Mouse (Mus musculus) MEL-GATA-1-ER (cell line): Measurements from ENCODE around the gene Fhl3.
A peak's percentile ranks its signal among the peaks of the same experiment; 100 is the strongest.

ENCODE experiments used
- DNase-seq: peaks from one replicate; pipeline ENCODE4 v3.0.0-alpha.2; 2012; ENCODE audit warnings: low read depth; ENCODE audit errors: extremely low read depth

The Fhl3 gene

DNA sequence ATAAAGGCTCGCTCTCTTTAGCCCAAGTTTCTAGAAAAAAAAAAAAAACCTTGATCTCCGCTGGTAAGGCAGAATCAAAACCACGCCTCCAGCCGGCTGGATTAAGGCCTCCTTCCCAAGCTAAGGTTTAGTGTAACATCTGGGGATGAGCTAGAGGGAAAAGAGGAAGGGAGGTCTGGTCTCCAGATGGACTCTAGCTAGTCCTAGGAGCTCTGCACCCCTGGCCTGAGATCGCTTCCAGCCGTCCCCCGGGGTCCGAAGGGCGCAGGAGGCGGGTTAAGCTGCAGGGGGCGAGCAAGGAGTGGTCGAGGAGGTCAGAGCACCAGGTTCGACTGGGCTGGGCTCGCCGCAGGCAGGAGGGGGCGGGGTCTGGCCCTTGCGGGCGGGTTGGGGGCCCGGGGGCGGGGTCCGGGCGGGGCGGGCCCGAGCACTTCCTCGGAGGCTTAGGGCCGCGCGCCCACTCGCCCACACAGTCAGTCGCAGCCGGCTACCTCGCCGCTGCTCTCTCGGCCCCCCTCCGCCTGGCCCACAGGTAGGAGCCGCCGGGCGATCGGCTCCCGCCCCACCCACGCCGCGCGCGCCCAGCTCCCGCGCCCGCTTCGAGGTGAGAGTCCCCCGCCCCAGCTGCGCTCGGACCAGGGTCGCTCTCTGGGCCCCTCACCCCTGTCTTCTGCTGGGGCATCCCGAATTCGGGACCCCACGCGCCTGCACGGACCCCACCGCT is at the start of gene Fhl3:
Gene Fhl3, plus strand, starts transcription at position 454 of the 724 bp plus-strand sequence.
- DNase-seq = peak; percentile 72

DNA sequence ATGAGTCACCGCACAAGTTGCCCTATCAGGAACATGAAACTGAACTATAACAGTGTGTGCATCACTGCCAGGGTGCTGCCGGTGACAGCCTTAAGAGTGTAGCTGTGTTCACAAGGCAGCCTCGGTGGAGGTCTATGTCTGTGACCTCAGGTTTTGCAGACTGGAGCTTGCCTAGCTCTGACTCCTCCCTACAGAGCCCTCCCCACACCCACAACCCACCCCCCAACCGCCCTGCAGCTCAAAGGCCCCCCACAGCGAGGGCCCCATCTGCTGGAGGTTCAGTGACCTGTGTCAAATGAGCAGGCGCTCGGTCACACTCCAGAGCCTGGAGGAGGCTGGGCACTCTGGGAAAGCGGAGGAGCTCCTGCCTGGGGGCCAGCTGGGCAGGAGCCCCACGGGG is 47.6 kb upstream of the Fhl3 start:
- no peak for DNase-seq

DNA sequence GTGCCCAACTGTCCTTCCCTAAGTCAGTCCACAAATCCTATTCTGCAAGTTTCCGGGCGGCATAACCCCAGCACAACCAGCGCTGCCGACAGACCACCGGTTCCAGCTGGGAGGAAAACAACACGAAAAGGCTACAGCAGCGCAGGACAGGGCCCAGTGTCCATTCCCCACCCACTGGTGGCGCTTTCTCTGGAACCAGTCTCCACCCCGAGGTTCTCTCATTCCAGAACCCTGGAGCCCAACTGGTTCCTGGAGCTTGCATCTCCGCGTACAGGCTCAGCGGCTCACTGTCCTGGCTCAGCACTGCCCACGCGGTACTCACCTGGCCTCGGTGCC is 44.0 kb upstream of the Fhl3 start, which contains the start of gene Pou3f1:
Gene Pou3f1, plus strand, starts transcription at position 290 of the 336 bp plus-strand sequence.
- DNase-seq = no peak

DNA sequence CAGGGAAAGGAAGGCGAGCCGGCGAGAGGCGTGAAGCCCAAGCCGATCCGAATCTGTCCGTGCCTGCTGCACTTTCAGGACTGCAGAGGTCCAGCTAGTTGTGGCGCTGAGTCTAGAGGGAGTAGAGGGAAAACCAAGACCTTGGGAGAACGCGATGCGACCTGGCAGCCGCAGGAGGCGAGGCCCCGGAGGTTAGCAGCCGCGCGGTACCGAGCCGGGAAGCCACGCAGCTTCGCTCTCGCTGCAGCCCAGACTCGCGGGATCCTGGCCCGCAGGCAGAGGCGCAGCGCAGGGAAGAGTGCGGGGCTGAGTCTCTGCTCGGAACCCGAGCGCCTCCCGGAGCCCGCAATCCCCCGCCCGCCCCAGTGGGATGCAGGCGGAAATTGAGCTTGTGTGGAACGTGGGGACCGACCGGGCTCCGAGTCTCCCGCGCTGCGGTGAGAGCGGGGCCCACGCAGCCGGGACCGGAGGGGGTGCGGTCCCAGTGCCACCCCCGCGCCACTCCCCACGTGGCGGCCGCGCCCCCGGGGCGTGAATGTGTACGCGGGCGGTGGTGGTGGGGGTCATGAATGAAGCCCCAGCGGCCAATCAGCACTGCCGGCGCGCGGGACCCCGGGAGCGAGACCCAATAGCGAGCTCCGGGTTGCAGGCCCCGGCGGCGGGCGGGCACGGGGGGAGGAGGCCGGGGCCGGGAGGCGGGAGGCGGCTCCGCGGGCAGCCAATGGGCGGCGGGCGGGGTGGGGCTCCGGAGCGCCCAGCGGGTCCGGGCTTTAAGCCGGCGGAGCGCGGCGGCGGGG is 43.4 kb upstream of the Fhl3 start:
- no peak for DNase-seq

DNA sequence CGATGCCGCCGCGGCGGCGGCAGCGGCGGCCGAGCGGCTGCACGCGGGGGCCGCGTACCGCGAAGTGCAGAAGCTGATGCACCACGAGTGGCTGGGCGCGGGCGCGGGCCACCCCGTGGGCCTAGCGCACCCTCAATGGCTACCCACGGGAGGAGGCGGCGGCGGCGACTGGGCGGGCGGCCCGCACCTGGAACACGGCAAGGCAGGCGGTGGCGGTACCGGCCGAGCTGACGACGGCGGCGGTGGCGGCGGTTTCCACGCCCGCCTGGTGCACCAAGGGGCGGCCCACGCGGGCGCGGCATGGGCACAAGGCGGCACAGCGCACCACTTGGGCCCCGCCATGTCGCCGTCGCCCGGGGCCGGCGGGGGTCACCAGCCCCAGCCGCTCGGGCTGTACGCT is 42.7 kb upstream of the Fhl3 start:
- DNase-seq = no peak

DNA sequence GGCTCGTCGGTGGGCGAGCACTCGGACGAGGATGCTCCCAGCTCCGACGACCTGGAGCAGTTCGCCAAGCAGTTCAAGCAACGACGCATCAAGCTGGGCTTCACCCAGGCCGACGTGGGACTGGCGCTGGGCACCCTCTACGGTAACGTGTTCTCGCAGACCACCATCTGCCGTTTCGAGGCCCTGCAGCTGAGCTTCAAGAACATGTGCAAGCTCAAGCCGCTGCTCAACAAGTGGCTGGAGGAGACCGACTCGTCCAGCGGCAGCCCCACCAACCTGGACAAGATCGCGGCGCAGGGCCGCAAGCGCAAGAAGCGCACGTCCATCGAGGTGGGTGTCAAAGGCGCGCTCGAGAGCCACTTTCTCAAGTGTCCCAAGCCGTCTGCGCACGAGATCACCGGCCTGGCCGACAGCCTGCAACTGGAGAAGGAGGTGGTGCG is 42.1 kb upstream of the Fhl3 start:
- DNase-seq = no peak

DNA sequence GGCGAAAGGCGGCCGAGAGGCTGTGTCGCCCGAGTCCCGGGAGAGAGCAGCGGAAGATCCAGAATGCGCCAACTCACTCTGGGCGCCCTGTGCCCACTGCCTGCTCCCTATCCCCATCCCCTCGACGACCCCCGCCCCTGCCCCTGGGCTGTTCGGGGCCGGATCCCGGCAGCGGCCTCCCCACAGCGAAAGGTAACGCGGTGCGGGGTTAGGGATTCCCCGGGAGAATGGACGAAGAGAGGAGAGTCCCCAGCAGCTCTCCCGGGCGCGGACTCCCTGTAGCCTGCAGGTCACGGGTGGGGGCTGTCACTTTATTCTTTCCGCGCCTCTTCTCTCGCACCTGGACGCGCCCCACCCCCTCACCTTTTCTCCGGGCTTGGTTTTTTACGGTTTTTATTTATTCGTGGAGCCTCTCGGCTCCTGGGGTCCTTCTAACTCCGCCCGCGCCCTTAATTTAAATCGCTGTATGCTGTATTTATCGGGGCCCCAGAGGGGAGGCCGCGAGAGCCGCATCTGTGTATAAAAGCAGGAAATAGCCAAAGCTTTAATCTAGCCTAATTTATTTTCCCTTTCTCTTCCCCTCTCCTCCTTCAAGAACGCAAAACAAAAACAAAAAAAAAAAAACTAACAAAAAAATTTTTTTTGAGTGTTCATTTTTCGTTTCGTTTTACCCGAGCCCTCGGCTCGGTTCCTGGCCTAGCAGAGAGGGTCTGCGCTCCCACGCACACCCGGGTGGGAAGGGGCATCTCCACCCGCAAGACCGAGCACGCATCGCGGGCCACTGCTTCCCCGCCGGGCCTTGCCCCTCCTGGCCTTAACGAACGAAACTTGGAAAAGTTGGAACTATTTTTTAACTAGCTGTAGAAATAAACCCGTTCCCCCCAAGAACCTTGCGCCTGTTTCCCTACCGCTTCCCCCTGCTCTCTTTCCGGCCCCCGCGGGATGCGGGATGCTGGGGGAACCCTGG is 41.0 kb upstream of the Fhl3 start:
- DNase-seq = no peak

DNA sequence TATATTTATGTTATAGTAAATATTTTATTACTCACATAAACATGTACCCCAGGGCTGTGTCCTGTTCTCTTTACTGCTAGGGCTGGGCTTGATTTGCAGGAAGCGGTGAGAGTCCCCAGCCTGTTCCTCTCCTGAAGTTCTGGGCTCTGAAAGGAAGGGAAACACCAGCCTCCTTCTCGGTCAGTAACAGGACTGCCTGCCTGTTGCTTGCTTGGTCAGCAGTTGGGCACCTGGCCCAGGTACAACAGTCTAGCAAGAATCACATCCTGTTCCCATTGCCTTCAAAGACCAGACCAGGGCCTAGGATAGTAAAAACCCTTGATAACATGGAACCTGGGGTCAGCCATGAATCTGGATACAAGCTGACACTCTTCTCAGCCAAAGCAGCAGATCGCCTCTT is 39.9 kb upstream of the Fhl3 start:
- DNase-seq = no peak

DNA sequence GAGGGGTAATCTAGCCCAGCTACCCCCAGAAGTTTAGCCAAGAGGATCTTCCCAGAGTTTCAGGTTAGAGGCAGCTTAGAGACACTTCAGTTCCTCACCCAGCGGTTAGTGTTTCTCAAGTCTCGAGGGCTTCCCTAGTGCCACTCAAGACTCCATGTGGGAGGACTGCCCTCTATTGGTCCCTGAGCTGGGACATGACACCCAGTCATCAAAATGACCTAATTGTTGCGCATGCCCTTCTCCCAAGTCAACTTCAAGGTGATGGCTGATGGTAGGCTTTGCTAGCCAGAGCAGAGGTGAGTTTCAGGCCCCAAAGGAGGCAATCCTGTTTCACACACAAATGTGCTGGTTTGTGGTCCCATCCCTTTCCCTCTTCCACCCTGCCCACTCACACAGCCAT is 37.5 kb upstream of the Fhl3 start:
- no peak for DNase-seq

DNA sequence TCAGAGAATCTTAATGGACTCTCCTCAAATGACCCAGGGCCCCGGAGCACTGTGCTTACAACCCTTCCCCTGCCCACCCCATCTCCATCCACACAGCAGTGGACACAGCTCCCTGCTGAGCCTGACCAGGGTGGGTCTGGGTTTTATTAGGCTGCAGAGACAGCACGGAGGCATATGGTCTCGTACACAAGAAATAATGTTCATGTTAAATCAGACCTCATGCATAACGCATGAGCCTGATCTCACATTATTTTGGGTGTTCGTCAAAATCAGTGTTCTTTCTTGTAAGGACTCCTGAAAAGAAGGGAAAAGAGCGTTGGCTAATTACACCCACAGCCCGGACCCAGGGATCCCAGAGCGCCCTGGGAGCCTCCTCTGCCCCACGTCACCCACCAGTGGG is 36.3 kb upstream of the Fhl3 start:
- DNase-seq = no peak

DNA sequence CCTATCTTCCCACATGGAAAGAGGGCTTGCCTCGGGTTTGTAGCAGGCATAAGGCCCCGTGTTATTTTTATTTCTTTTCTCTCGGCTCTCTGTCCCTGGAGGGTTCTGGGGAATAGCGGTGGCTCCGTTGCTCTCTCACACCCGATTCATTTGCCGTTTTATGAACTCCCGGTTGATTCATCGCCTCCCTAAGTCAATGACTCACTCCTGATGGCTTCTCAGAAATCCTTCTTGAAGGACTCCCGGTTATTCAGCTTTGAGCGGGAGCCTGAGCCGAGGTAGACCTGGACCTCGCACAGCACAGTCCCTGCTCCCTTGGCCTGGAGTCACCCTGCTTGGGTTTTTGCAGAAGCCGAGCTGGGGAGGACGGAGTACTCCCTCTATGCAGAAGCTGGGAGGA is 35.9 kb upstream of the Fhl3 start:
- DNase-seq = no peak

DNA sequence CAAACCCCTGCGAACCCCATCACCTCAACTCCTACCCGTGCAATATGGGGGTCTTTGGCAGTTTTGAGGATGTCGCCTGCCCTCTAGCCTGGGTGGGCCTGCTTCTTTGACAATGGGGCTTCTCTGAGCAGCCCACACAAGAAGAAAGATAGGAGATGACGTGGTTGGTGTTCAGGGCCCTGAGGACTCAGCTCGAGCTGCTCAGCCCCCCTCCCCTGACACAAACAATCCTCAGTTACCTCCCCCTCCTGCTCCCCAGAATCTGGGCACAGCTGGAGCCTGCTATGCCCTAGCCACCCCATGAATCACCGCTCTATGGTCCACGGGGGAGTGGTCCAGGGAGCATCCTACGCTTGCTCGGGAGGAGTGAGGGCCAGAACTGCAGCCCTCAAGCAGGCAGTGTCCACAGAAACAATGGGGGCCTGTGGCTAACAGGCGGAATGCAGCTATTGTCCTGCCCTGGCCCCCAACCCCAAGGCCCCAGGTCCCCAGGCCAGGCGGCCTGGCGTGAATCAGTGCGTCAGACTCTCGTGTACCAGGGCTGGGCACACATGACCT is 32.9 kb upstream of the Fhl3 start:
- no peak for DNase-seq

DNA sequence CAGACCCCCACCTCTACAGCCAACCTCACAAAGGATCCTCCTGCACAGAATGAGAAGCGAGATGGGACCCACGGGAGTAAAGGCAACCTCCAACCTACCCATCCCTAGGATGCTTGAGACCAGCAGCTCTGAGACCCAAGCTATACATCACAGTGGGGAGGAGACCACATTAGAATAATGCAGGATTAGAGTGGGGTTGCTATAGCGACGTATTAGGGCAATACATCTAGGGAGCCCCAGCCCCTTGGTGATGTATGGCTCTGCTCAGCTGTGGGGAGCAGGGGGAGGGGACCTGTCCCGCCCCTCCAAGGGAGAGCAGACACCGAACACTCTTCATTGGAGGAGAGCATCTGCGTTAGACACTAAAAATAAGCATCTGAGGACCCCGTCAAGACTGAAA is 32.4 kb upstream of the Fhl3 start:
- DNase-seq = no peak

DNA sequence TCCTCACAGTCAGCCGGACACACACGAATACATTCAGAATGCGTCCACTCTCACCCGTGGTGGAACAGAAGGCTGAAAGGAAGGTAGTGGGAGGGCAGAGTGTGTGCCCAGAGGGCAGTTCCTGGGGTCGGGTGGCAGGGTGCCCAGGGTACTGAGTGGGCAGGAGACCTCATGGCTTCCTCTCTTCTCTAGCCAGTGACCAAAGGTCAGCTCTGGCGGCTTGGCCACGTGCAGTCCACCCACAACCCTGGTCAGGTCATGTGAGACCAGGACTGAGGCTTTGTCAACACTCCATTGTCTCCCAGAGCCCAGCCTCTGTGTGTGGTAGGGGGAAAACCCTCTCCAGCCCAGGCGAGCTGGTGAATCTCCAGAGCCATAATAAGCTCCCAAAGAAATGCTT is 30.3 kb upstream of the Fhl3 start:
- DNase-seq = no peak

DNA sequence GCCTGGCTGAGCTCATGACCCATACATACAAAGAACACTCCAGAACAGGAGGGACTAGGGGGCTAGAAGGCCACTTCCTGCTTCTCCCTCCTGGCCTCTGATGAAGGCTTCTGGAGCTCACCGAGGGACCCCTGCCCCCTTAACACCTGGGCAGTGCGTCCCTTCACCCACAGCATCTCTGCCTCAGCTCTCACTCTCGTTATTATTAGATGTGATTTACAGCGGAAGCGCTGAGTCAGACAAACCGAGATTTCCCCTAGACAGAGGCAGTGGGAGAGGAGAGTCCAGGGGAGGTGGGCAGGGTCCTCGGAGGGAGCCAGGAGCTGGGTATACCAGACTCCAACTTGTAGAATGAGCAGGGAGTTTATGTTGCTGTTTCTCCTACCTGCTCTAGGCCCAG is 28.9 kb upstream of the Fhl3 start:
- no peak for DNase-seq

DNA sequence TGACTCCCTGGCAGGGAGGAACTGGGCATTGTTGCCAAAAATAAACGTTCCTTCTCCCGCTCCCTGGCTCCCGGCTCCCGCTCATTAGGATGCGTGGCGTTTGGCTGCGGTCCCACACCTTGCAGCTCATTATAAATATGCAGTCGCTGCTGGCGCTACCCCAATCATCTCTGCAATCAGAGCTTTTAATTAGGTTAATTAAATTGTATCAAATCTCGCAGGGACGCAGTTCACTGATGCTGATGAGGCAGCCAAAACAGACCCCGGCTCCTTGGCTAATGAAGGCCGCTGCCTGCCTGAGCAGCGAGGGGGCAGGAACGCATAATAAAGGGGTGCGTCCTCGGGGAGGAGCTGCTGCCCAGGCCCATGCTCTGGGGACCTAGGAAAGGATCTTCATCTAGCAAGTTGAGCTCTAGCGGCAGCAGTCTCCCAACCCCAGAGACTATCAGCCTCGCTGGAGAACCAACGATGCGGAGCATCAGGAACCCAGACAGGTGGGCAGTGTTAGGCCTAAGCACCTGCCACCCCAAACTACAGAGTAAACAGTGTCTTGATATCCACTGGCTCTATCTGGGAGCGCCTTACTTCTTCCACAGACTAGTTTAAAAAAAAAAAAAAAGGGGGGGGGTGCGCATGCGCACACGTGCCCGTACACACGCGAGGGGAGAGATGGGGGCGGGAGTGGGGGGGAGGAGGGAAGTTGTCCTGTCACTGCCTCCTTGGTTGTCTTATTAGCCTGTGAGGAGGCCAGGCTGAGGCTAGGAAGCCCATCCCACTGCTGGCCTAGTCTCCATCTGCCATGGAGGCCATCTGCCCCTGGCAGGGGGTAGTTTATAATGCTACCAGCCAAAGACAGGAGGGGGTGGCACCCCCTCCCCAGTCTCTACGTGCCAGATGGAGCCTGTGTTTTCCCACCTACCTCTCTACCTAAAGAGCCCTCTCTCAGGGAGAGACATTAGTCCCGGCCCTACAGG is 27.9 kb upstream of the Fhl3 start:
- DNase-seq = no peak

DNA sequence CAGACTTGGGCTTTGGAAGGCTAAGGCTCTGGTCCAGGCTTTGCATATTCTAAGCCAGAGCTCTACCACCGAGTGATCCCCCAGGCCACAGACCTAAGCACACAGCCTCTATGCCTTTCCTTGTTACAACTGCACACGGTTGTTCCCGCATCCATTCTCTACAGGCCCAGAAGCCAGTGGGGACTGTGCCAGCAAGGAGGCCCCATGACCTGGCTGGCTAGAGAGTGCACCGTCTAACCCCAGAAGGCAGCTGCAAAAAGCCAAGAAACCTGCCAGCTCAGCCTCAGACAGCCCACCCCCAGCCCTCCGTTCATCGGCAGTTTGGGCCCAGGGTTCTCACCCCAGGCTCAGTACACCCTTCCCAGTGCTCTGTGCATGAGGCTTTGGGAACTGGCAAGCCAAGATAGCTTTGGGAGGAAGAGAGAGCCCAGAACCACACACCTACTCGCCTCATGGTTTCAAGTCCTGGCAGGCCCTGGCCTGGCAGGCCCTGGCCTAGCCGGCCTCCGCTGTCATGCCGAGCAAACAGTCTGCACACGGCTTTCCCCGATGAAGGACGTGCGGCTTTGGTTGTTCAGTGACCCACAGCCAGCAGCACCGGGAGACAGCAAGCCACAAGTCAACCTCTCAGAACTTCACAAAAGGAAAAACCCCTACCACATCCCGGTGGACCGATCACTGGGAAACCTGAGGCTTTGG is 26.0 kb upstream of the Fhl3 start:
- no peak for DNase-seq

DNA sequence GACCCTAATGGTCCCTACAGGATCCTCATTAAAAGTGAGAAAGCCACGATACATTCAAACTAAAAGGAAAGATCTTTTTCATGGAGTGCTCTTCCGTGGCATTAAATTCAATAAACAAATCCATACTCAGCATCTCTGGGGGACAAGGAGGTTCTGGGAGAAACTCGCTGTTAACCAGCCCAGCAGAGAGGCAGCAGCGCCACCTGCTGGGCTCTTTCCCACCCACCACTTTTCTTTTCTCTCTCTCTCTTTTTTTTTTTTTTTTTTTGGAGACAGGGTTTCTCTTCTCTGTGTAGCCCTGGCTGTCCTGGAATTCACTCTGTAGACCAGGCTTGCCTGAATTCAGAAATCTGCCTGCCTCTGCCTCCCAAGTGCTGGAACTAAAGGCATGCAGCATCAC is 25.5 kb upstream of the Fhl3 start:
- no peak for DNase-seq

DNA sequence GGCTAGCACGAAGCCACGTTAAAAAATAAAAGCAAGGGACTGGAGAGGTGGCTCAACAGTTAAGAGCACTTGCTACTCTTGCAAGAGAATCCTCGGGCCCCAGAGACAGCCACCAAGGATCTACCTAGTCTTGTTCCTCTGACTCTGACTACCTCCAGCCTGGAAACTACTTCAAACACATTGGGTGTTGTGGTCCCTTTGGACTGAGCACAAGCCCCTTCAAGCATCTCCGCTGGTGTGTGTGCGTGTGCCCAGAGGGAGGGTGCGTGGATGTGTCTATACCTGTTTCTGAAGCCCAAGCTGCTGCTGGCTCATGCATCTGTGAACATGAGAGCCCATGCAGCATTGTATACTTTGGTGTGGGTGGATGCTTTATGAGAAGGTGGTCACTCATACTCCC is 24.5 kb upstream of the Fhl3 start:
- DNase-seq = no peak

DNA sequence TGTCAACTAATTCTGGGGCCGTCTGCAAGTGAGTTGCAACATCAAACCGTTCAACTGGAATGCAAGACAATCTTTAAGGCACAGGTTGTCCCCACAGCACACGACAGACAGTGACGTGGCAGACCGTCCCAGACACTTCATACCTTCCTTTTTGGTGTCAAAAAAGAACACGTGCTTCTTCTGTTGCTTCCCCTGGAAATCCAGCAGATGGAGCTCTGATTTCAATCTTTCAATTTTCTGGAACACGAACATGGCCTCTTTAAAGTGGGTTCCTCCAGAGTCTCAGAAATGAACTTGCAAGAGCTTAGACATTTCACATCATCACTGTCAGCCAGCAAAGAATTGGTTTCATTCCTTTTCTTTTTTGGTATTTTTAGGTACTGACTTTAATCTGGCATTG is 18.2 kb upstream of the Fhl3 start:
- no peak for DNase-seq
